Mouse (Mus musculus): ENCODE data around the gene Cd300ld4.
"Not testable (repeated sequence)": the region's sequence is repeated elsewhere in the genome, so short reads cannot be mapped to it uniquely, and the experiment has no call there.

The Cd300ld4 gene

DNA sequence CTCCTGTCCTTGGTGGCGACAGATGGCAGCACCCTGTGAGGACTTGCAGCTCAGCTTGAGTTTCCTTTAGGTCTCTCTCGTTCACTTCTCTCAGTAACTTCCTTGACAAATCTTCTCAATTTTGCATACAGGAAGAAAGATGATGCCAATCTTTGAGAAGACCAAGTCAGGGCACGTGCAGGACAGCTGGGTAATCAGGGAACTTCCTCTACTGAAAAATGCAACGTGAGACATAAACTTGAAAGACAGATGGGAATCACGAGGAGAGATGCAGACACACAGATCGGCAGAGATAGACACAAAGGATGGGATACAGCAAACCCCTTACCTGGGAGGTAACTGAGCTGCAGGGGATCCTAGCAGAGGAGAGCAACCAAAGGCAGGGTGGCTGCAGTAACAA is at the start of gene Cd300ld4:
Cd300ld4 (minus strand) TSS at position 101 of the 400 bp plus-strand sequence.
- not testable (repeated sequence) for DNase-seq

DNA sequence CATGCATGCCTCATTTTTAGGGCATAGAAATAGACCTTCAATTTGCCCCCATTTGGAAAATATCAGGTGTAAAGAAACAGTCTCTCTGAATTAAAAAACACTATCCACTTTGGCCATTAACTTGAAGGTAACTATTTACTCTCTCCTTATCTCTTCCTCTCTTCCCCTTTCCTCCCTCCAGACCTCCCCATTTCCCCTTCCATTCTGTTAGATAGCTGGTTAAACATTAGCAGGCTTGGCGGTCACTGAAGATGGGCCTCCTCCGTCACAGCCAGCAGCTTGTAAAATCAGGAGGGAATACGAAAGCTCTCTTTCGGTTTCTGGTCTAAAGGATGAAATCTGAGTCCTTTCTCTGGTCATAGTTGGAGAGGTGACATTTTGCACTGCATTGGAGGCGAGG is 49.0 kb upstream of the Cd300ld4 start:
- no peak for DNase-seq

DNA sequence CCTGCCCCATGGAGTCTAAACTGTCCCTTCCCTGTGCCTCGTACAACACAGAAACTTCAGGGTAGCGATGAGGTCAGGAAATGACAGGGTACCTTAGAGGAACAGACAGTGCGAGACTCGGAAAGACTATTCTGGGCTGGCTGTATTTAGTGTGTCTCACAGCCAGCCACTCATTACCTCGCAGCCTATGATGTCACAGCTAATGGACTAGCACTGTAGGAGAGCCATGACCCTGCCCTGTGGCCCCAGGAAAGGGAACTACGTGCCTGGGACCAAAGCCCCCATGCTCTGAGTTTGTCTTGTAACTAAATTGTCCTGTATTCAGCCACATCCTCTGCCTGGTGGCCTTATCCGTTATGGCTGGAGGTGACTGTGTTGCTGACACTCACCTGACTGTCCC is 48.6 kb upstream of the Cd300ld4 start:
- DNase-seq = no peak

DNA sequence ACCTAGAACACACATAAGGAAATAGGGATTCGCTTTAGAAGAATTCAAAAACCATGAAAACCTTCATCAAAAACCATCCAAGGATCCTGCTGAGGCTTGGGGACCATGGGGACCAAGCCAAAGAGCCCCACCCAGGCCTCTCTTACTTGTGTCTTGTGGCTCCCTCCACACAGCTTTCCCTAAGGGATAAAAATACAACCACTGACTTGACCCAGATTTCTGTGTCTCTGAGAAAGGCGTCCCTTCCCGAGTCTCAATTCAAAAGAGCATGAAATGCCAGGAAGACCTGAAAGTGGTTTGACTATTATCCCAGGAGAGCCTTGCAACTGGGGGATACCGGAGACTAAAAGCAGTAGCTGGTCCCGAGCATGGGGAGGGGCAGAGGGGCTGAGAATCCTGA is 46.2 kb upstream of the Cd300ld4 start:
- no peak for DNase-seq

DNA sequence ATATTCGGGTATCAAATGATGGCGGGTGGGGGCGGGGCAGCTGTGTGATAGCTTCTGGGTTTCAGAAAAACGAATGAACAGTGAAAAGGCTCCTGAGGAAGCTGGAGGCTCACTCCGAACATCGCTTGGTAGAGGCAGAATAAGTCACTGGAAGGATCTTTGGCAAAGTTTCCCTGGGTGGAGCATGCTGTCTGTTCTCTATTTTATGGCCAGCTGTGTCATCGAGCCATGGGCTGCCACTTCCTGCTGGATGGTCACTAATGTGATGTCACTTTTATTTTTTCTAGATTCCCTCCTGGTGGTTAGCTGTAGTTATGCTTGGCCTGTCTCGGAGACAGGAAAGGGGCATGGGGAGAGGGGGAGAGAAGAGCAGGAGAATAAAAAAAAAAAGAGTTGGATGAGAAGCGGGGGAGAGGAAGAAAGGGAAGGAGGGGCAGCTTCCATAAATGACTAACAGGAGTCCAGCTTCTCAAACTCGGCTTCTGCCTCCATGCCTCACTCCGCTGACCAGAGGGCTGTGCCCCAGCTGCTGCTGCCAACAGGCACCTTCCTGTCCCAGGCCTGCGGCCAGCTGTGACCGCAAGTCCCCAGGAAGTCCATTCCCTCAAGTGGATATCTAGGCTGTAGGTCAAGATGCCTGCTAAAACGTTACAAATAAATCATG is 45.0 kb upstream of the Cd300ld4 start:
- no peak for DNase-seq

DNA sequence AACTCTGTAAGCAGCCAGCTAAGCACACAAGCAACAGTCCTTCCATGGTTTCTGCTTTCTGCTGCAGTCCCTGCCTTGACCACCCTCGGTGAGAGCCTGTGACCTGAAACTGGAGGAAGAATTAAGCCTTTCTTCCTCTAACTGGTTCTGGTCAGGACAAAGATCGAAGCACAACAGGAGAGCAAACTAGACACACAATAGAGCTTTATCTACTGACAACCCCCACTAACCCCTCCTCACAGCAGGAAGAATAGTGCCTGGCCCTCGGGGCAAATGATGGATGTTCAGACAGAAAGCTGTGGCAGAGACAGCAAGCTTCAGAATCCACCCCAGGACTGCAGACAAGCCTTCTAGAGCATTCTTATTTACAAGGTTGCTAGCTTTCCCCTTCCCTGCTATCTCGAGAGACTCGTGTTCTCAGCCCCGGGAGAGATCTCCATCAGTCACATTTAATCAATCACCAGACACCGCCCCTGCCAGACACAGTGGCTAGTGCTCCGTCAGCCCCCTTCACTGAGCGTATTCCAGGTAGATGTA is 44.3 kb upstream of the Cd300ld4 start:
- DNase-seq = peak; percentile 48 to 56

DNA sequence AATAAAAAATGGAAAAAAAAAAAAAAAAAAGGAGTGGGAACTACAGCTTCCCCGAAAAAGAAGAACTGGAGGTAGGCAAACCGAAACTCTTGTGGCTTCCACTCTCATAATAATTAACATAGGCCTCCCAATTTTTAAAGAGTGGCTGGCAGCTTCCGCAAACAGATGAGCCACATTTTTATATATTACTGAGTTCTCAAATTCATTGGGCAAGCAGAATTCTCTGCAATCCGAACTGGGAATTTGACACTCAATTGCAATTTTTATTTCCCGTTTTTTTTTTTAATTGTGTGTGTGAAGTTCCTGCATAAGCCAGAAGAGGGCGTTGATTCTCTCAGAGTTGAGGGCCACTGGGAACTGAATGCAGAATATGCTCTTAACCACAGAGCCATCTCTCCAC is 40.0 kb upstream of the Cd300ld4 start:
- DNase-seq = no peak

DNA sequence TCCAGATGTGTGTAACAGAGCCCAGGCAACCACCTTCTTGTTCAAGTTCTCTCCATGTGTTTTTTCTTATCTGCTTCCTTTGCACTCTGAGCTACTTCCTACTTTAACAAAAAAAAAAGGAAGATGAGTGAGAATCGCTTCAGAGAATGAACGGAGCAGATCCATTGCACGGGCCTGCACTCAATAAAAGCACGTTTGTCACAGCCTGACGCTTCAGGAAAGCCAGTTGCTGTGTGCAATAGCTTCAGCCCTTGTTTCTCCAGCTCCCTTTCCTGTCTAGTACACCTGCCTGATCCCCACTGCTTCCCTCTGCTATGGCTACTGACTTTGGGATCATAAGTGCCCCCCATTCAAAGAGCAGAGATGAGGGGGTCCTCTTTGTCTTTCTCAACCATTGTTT is 35.3 kb upstream of the Cd300ld4 start, which contains the start of gene Cd300e:
Cd300e (minus strand) TSS at position 101 of the 400 bp plus-strand sequence.
- DNase-seq = no peak

DNA sequence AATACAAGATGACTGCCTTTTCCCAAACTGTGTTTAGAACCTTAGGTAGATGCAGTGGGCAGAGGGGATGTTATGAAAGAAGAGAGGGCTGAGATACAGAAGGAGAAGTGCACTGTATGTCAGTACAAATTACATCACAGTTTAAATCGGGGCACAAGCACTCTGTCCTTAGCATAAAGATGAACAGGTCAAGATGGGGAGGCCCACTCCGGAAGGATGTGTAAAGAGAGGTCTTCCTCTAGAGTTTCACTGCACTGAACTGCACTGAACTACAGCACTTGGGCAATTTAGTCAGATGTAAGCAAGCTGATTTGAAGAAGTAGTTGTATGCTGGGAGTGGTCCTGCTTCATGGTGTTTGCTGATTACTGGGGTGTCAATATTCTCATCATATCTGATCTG is 33.0 kb upstream of the Cd300ld4 start:
- no peak for DNase-seq

DNA sequence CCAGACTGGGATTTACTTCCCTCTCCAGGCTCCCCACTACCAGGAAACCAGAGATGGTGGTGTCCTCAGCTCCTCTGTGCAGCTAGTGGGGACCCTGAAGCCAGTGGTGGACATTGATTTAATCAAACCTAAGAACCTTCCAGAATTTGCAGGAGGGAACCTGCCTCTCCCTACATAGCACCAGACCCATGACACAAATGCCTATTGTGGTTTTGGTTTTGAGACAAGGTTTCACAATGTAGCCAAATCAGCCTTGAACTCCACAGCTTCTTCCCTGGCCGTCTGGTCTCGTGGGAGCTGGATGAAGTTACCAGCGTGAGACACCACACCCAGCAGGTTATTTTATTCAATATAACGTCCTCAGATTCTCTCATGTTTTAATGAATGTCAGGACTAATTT is 31.9 kb upstream of the Cd300ld4 start:
- no peak for DNase-seq

DNA sequence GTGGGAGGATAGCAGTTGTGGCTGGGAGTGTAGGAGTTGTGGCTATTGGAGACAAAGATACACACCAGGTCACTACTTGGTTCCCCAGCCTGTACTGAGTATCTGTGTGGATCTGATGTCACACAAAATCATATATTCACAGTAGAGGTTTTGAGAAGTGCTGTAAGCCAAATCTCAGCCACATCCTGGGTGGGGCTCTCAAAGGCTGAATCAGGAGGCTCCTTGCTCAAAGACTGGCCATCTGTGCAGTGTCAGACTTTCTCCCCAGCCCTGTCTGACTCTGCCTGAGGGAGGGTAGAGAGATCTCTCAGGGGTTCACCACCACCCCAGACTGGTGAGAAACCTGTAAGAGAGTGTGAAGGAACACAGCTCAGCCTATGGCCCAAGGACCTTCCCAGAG is 27.7 kb upstream of the Cd300ld4 start:
- no peak for DNase-seq

DNA sequence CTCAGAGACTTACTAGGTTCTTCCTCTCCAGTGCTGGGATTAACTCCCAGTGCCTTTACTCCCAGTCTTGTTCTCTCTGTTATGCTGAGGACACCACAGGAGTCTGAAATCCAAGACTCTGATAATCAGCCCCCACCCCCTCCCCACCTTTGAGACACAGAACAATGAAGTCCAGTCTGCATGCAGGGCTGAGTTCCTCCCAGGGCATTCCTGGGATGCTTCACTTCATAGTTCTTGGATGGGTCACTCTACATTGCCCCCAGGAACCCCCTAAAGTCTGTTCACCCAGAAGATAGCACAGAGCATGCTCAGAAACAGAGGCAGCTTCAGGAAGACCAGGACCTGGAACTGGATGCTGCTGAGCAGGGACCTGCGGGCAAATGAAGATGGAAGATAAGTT is 26.2 kb upstream of the Cd300ld4 start:
- DNase-seq = no peak

DNA sequence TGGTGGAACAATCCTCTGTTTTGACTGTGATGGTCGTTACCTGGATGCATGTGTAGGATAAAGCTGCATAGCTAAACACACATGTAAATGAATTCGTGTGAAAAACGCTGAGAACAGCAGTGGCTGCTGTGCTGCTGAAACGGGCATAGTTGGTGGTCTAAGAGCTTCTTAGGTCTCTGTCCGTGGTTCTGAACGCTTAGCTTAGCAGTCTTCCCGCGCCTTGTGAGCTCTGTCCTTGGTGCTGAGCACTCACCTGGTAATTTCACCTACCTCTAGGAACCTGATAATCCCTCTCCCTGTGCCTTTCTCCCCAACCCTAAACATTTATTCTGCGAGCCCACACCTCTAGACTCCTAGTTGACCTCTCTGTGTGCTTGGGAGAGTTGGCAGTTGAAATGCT is 25.4 kb upstream of the Cd300ld4 start:
- DNase-seq = no peak

DNA sequence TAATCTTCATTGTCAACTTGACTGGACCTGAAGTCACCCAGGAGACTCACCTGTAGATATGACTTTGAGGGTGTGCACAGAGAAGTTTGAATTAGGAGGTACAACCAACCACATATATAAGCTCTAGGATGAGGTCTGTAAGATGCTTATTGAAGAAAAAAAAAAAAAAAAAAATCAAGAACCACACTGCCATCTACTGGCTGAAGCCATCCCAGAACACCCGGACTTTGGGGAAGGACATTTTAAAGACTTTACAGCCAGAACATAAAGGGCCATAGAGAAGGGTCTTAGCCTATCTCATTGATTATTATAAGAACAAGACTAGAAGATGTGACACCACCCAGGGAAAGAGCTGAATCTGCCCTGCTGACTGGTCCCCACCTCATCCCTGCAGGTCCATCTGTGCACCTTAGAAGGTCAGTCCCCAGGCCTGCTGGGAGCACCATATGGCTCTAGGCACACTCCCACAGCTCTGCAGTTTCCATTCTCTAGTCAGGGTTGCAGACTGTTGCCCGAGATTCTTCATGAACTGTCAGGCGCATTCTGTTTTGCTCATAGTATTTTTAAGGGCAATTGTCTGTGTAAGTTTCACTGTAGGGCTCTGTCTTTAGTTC is 22.6 kb upstream of the Cd300ld4 start:
- peak; percentile 89 to 95 for DNase-seq

DNA sequence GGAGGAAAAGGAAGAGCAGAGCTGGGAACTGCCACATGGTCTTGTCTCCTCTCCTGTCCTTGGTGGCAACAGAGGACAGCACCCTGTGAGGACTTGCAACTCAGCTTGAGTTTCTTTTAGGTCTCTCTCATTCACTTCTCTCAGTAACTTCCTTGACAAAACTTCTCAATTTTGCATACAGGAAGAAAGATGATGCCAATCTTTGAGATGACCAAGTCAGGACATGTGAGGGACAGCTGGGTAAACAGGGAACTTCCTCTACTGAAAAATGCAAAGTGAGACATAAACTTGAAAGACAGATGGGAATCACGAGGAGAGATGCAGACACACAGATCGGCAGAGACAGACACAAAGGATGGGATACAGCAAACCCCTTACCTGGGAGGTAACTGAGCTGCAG is 21.4 kb upstream of the Cd300ld4 start, which contains the start of gene Cd300ld3:
Cd300ld3 (minus strand) TSS at position 151 of the 400 bp plus-strand sequence.
- DNase-seq = no peak

DNA sequence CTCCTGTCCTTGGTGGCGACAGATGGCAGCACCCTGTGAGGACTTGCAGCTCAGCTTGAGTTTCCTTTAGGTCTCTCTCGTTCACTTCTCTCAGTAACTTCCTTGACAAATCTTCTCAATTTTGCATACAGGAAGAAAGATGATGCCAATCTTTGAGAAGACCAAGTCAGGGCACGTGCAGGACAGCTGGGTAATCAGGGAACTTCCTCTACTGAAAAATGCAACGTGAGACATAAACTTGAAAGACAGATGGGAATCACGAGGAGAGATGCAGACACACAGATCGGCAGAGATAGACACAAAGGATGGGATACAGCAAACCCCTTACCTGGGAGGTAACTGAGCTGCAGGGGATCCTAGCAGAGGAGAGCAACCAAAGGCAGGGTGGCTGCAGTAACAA is 10.9 kb upstream of the Cd300ld4 start, which contains the start of gene Cd300ld5:
Cd300ld5 (minus strand) TSS at position 101 of the 400 bp plus-strand sequence.
- not testable (repeated sequence) for DNase-seq

DNA sequence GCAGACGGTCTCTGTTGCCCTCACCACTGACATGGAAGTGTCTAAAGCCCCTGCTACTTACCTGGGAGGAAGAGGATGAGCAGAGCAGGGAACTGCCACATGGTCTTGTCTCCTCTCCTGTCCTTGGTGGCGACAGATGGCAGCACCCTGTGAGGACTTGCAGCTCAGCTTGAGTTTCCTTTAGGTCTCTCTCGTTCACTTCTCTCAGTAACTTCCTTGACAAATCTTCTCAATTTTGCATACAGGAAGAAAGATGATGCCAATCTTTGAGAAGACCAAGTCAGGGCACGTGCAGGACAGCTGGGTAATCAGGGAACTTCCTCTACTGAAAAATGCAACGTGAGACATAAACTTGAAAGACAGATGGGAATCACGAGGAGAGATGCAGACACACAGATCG is 10.7 kb downstream of the Cd300ld4 start, which contains the start of gene Cd300ld2:
Cd300ld2 (minus strand) TSS at position 101 of the 400 bp plus-strand sequence.
- DNase-seq = not testable (repeated sequence)

DNA sequence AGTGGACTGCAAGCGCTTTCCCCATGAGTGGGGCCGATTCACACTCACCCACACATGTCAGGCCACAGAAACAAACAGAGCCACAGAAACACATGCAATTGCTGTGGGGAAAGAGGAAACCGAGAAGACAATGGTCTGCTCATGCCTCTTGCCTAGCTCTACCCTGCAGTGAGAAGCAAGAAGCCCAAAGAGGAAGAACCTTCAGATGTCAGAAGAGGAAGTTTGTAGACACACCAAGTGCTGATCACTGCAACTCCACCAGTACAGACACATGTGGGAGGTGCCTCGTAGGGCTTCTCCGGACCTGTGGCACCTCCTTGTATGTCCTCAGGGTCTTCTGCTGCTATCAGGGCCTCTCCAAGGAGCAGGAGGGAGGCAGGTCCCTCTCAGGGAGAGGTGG is 22.7 kb downstream of the Cd300ld4 start:
- no peak for DNase-seq

DNA sequence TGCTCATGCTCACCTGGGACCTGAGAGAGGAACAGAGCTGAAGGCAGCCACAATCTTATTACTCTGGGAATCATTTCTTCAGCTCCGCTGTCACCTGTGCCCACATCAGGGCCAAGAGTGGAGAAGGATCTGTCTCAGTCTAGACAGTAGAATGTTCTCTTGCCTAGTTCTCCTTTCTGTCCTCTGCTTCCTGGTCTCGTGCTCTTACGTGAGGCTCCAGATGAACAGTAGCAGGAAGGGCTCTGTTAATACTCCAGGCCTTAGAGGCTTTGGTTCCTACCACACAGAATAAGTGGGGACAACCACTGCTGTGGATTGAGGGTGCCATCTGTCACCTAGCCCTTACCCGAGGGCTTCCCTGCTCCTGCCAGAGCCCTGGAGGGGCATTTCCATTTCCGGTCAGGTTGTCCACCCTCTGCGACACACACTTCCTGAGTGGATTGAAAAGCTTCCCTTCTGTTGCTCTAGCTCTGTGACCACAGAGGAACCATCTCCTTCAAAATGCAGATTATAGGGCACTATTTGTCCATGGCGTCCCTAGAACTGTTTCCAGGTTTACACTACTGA is 25.3 kb downstream of the Cd300ld4 start, which contains the start of gene Cd300c2:
Cd300c2 (minus strand) TSS at position 407 of the 567 bp plus-strand sequence.
- peak; percentile 29 to 32 for DNase-seq

DNA sequence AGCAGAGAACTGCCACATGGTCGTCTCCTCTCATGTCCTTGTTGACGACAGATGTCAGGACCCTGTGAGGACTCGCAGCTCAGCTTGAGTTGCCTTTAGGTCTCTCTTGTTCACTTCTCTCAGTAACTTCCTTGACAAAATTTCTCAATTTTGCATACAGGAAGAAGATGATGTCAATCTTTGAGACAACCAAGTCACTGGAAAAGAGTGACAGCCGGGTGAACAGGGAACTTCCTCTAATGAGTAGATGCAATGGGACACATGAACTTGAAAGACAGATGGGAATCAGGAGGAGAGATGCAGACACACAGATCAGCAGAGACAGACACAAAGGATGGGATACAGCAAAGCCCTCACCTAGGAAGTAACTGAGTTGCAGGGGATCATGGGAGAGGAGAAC is 37.0 kb downstream of the Cd300ld4 start, which contains the start of gene Cd300ld:
Cd300ld (minus strand) TSS at position 130 of the 400 bp plus-strand sequence.
- no peak for DNase-seq

DNA sequence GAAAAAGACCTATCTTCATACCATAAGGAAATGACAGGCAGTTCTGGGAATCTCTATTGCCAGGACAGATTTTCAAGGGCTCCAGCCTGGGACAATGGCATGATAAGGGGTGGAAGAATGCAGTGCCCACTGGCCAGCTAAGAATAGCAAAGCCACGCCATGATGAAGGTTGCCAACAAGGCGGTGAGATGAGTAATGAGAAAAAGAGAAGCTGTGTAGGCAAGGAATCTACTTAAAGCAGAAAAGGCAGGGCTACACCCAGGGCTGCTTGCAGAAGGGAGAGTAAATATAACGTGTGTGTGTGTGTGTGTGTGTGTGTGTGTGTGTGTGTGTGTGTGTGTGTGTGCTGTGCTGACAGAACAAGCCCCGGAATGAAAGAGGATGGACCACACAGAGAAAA is 44.9 kb downstream of the Cd300ld4 start:
- DNase-seq = no peak

DNA sequence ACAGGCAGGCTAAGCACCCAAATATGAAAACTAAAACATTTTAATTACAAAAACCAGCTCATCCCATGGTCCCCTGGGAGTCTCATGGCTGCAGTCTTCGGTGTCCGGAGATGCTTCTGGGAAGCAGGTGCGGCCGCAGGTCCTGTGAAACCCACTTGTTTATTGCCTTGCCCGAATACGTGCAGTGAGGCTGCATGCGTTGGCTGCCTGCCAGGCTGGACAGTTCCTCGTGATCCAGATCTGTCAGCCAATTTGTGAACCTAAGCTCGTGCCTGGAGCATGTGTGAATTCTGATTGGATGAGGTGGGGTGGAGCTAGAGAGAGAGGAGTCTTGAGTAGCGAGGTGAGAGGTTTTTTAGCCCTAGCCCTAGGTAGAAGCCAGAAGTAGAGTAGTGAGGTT is 54.1 kb downstream of the Cd300ld4 start:
- peak; percentile 55 to 70 for DNase-seq
